In genomic region chr15:20089780-20090179, GRCm38 (mm10) we compare ENCODE assay signal across 19 mouse cellular contexts.
"Had no signal": no experiment of that assay in that cellular context is flagged by ENCODE, and none has a peak within 500 bp of the region (broad histone marks: within the 10 kb centered on the region; RNA-seq: fewer than 3 reads in every experiment).

No protein-coding gene starts in this region.

- ATAC-seq: liver, embryonic 12.5 days; midbrain, embryonic 15.5 days had no signal

- DNase-seq: kidney, adult 18-20 months; kidney, postnatal 10 days; kidney, postnatal 4 days; liver; lung, adult 18-20 months; lung, postnatal 10 days; lung, postnatal 4 days; thymus, adult 18-20 months; thymus, postnatal 36 days had no signal

- H3K27me3 ChIP-seq: kidney, embryonic 15.5 days; limb, embryonic 13.5 days; liver, embryonic 12.5 days; liver, embryonic 15.5 days; lung, embryonic 15.5 days; midbrain, embryonic 12.5 days; midbrain, embryonic 15.5 days; neural tube, embryonic 12.5 days; neural tube, embryonic 15.5 days had no signal

- H3K36me3 ChIP-seq: kidney, embryonic 15.5 days; limb, embryonic 10.5 days; limb, embryonic 13.5 days; liver, embryonic 12.5 days; liver, embryonic 15.5 days; lung, embryonic 15.5 days; midbrain, embryonic 12.5 days; midbrain, embryonic 15.5 days; neural tube, embryonic 12.5 days; neural tube, embryonic 15.5 days had no signal

- H3K4me1 ChIP-seq: kidney, embryonic 15.5 days; limb, embryonic 10.5 days; limb, embryonic 13.5 days; liver, embryonic 12.5 days; liver, embryonic 15.5 days; lung, embryonic 15.5 days; midbrain, embryonic 12.5 days; midbrain, embryonic 15.5 days; neural tube, embryonic 12.5 days; neural tube, embryonic 15.5 days had no signal

- H3K9me3 ChIP-seq: kidney, embryonic 15.5 days; limb, embryonic 10.5 days; limb, embryonic 13.5 days; liver, embryonic 12.5 days; liver, embryonic 15.5 days; lung, embryonic 15.5 days; midbrain, embryonic 12.5 days; midbrain, embryonic 15.5 days; neural tube, embryonic 12.5 days; neural tube, embryonic 15.5 days had no signal

- H3K4me2 ChIP-seq: kidney, embryonic 15.5 days; limb, embryonic 13.5 days; liver, embryonic 12.5 days; liver, embryonic 15.5 days; lung, embryonic 15.5 days; midbrain, embryonic 12.5 days; midbrain, embryonic 15.5 days; neural tube, embryonic 12.5 days; neural tube, embryonic 15.5 days had no signal

- H3K9ac ChIP-seq: kidney, embryonic 15.5 days; limb, embryonic 13.5 days; liver, embryonic 12.5 days; liver, embryonic 15.5 days; lung, embryonic 15.5 days; midbrain, embryonic 12.5 days; midbrain, embryonic 15.5 days; neural tube, embryonic 12.5 days; neural tube, embryonic 15.5 days had no signal

- H3K4me3 ChIP-seq: kidney, embryonic 15.5 days; limb, embryonic 10.5 days; limb, embryonic 13.5 days; liver, embryonic 12.5 days; liver, embryonic 15.5 days; lung, embryonic 15.5 days; midbrain, embryonic 12.5 days; midbrain, embryonic 15.5 days; neural tube, embryonic 12.5 days; neural tube, embryonic 15.5 days had no signal

- H3K27ac ChIP-seq: kidney, embryonic 15.5 days; limb, embryonic 10.5 days; limb, embryonic 13.5 days; liver, embryonic 12.5 days; liver, embryonic 15.5 days; lung, embryonic 15.5 days; midbrain, embryonic 12.5 days; midbrain, embryonic 15.5 days; neural tube, embryonic 12.5 days; neural tube, embryonic 15.5 days had no signal
